Mouse (Mus musculus): ENCODE measurements around the gene Rasl12.

DNA sequence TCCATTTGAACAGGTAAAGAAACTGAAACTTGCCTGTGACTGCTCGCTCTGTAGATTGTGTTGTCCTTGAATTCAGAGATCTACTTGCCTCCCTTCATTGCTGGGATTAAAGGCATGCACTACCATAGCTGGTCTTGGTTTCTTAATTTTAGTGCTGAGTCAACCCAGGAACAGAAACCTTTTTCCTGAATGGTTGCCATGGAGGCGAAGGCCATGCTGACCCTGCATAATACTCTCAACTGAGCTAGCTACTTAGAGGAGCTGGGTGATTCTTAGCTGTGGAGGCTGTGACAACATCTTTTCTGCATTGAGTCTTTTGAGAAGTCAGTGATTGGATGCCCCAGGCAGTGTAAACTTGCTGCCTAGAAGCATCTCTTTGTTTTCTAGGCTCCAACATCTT is 41.3 kb upstream of the Rasl12 start:
- TF ChIP-seq MYOD1 (IDR thresholded peaks at IDR 0.05; ENCODE audit: control insufficient read depth in 1 of 3, insufficient read length in 2 of 3, low read depth in 2 of 3) (no peak), POLR2A (IDR thresholded peaks at IDR 0.05; ENCODE audit: insufficient read length, low read depth) (no peak), MAX (IDR thresholded peaks at IDR 0.05; ENCODE audit: low read depth) (no peak), USF1 (IDR thresholded peaks at IDR 0.05; ENCODE audit: low read depth) (no peak), SRF (IDR thresholded peaks at IDR 0.05; ENCODE audit: control insufficient read depth, insufficient read length, low read depth) (no peak), CEBPB (IDR thresholded peaks at IDR 0.05; ENCODE audit: insufficient read depth, poor library complexity, severe bottlenecking) (no peak), TCF12 (IDR thresholded peaks at IDR 0.05; ENCODE audit: insufficient read depth, poor library complexity, severe bottlenecking) (no peak), TCF3 (IDR thresholded peaks at IDR 0.05; ENCODE audit: insufficient read length, low read depth) (no peak), POLR2AphosphoS2 (IDR thresholded peaks at IDR 0.05; ENCODE audit: insufficient read length, low read depth) (no peak), E2F4 (IDR thresholded peaks at IDR 0.05; ENCODE audit: insufficient read depth) (no peak), MYOG (IDR thresholded peaks at IDR 0.05; ENCODE audit: control insufficient read depth in 1 of 3, insufficient read depth in 1 of 3, insufficient read length in 2 of 3, low read depth in 2 of 3) (no peak)
